Mouse (Mus musculus) heart, embryonic 10.5 days (tissue): ENCODE results near the gene Npdc1. TPM values are rescaled to one million over a fixed set of nuclear protein-coding genes. Genes with fewer than 3 reads are reported as not detected.

ENCODE experiments used
- DNase-seq: peaks from one replicate; pipeline ENCODE4 v3.0.0-alpha.2; 2017; ENCODE audit warnings: low spot score
- H3K27ac ChIP-seq: fragments of 300-500 bp; sonication (generic); 2 replicates; pipeline ENCODE4 v1.5.1; 2016; ENCODE audit warnings: mild to moderate bottlenecking
- H3K27me3 ChIP-seq: fragments of 300-500 bp; sonication (generic); 2 replicates; pipeline ENCODE4 v1.6.1; 2016; ENCODE audit warnings: mild to moderate bottlenecking; ENCODE audit not compliant: poor library complexity, insufficient read depth, severe bottlenecking
- H3K36me3 ChIP-seq: fragments of 300-500 bp; sonication (generic); 2 replicates; pipeline ENCODE4 v1.6.1; 2016; ENCODE audit warnings: mild to moderate bottlenecking, moderate library complexity
- H3K4me1 ChIP-seq: fragments of 300-500 bp; sonication (generic); 2 replicates; pipeline ENCODE4 v1.6.1; 2016; ENCODE audit warnings: mild to moderate bottlenecking
- H3K4me3 ChIP-seq: fragments of 300-500 bp; sonication (generic); 2 replicates; pipeline ENCODE4 v1.5.1; 2016; ENCODE audit warnings: mild to moderate bottlenecking, moderate library complexity
- H3K9me3 ChIP-seq: fragments of 300-500 bp; sonication (generic); 2 replicates; pipeline ENCODE4 v1.6.1; 2016; ENCODE audit warnings: mild to moderate bottlenecking, moderate library complexity
- WGBS: fragments of 180-500 bp; shearing (Covaris S2); methylation state at CpG from one replicate; pipeline ENCODE4 v1.1.7; 2016; 5-methylcytosine and 5-hydroxymethylcytosine counted together
- polyA plus RNA-seq: library from polyadenylated mRNA; unstranded; fragments of >200 nt; fragmentation: Nextera tagmentation; extraction: Ambion mirVana; gene quantifications from 2 replicates; pipeline ENCODE4 v1.2.1, GENCODE M21; 2016

Gene Npdc1
- polyA plus RNA-seq, 1 experiment from 2014 or later: 14.6 TPM

DNA sequence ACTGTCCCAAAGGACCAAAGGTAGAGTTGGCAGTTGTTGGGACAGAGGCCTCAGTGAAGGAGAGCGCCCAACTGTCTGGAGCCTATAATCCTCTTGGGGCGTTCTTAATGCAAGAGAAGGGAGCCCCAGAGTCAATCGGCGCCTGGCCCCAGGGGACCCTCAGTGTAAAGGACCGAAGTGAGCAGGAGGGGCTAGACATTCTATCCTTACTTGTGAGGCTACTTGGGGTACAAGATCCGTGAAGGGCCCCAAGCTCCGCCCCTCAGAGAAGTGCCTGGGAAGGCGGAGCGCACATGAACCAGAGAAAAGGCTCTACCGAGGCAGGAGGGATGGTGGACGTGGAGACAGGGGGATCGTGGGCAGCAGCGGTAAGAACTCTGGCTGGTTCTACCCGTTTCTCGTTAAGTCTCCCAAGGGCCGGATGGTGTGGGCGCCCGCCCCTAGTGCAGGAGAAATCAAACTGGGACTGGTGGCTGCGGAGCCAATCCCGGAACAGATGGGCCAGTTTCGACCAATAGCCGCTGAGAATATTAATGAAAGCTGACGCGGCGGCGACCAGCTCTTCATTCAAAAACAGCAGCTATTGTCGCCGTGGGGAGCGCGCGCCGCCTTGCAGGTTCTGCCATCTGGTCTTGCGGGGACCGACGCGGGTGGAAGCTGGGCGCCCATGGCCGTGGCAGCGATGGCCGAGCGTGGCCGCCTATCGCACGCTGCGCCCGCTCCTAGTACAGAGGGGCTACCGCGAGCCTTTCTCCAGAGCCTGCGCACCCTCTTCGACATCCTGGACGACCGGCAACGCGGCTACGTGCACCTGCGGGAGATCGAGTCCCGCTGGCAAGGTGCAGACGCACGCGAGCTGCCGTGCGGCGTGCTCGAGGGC is 27.1 kb upstream of the Npdc1 start, which contains the start of gene Sapcd2:
Gene Sapcd2 (plus strand): TSS at position 558 of the 880 bp plus-strand sequence.
- Histone ChIP-seq H3K9me3 (no peaks in the 10 kb centered on the region), H3K4me1 (peaks cover 29% of the 10 kb centered on the region), H3K4me3 (peak within 1 kb of the TSS; percentile 87), H3K27me3 (peaks cover 20% of the 10 kb centered on the region; the same call in 1 of the 2 replicates), H3K27ac (peak within 1 kb of the TSS; percentile 90), H3K36me3 (peaks cover 21% of the 10 kb centered on the region)
- DNase-seq: peak; percentile 97
- WGBS: under 1% methylated on average over 65 of the region's 65 CpGs

DNA sequence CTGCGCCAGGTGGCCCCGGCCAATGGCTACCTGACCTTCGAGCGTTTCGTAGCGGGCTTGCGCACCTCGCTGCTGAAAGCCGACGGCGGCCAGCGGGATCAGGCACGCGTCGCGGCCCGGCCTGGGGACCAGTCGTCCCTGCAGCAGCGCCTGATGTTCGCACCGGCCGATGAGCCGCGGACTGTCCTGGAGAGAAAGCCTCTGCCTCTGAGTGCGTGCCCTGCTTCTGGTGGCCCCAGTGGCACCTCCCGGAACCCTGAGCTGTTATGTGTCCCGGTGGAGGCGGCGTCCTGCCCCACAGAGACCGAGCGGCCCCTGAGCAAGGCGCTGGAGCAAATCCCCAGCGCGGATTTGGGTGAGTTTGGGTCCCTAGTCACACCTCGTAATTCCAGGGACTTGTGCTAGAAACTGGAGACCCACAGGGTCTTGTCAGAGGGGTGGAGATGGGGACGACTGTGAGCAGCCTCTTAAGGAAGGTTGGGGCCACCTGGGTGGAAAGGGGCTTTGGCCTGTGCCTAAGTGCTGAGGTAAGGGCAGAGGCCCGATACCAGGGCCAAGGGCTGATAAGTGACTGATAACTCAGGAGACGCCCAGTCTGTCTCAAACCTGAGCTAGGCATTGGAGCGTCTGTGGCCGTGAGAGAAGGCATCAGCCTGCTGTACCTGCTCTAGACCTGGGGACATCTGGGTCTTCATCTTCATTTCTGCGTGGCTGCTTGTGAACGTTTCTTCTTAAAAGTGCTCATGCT is 26.3 kb upstream of the Npdc1 start:
- Histone ChIP-seq H3K9me3 (no peaks in the 10 kb centered on the region), H3K27me3 (peaks cover 20% of the 10 kb centered on the region; the same call in 1 of the 2 replicates), H3K27ac (peak overlapping the region; percentile 90), H3K4me3 (peak overlapping the region; percentile 87), H3K4me1 (peaks cover 29% of the 10 kb centered on the region), H3K36me3 (peaks cover 28% of the 10 kb centered on the region)
- WGBS: 3% methylated on average over 42 of the region's 42 CpGs
- no peak for DNase-seq

- peaks cover 16% of the 10 kb centered on the region; the same call in 1 of the 2 replicates for H3K27me3 ChIP-seq
- no peak for DNase-seq
- H3K4me3 ChIP-seq: peak overlapping the region; percentile 87
- WGBS: 33% methylated on average over 2 of the region's 2 CpGs
- H3K9me3 ChIP-seq: no peaks in the 10 kb centered on the region
- peaks cover 33% of the 10 kb centered on the region for H3K36me3 ChIP-seq
- no peak overlapping the region for H3K27ac ChIP-seq
- peaks cover 29% of the 10 kb centered on the region for H3K4me1 ChIP-seq
Measured at GRCm38 (mm10) chr2:25373431-25373830, 25.7 kb upstream of the Npdc1 start.

GRCm38 (mm10) chr2:25376589-25376988 is 22.6 kb upstream of the Npdc1 start:
- Histone ChIP-seq H3K36me3 (peaks cover 33% of the 10 kb centered on the region), H3K27ac (no peak overlapping the region), H3K9me3 (no peaks in the 10 kb centered on the region), H3K4me1 (peaks cover 28% of the 10 kb centered on the region), H3K27me3 (no peaks in the 10 kb centered on the region), H3K4me3 (no peak overlapping the region)
- 51% methylated on average over 4 of the region's 4 CpGs for WGBS
- DNase-seq: no peak

DNA sequence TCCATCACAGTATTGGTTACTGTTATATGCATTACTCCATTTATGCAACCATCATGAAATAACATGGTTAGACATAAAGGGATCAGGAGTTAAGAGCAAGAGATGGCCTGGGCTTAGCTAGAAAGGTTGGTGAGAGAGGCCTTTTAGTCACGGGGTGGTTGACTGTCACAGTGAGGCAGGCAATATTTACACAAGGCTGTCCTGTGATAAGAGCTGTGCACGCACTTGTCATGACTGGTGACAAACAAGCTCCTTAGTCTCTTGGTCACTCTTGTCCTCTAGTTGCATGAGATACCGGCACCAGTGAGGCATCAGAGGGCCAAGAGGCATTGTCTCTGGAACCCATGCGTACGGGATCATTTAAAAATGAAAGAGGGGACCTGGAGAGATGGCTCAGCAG is 14.7 kb upstream of the Npdc1 start:
- peaks cover 9% of the 10 kb centered on the region; the same call in 1 of the 2 replicates for H3K27me3 ChIP-seq
- no peak for DNase-seq
- H3K9me3 ChIP-seq: no peaks in the 10 kb centered on the region
- H3K4me1 ChIP-seq: no peaks in the 10 kb centered on the region
- H3K27ac ChIP-seq: no peak overlapping the region
- H3K4me3 ChIP-seq: no peak overlapping the region
- WGBS: 57% methylated on average over 5 of the region's 5 CpGs
- H3K36me3 ChIP-seq: no peaks in the 10 kb centered on the region

DNA sequence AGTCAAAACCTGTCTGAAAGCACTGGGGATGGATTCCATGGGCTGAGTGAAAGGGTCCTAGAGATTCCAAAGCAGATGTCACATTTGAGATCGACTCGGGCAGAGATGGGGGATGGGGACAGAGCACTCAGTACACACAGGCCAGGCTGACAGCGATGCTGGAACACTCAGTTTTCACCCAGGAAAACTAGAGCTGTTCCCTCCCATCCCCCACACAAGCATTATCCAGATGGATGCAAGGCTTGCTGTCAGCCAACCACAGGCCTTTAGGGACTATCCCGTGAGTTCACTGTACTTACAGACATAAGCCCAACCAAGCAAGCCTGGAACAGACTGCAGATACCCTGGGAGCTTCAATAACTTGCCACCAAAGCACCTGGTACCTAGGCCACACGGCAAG is 7.9 kb upstream of the Npdc1 start:
- no peaks in the 10 kb centered on the region for H3K36me3 ChIP-seq
- peaks cover 50% of the 10 kb centered on the region for H3K27me3 ChIP-seq
- H3K4me3 ChIP-seq: no peak overlapping the region
- no peak overlapping the region for H3K27ac ChIP-seq
- no peak for DNase-seq
- 72% methylated on average over 5 of the region's 5 CpGs for WGBS
- H3K9me3 ChIP-seq: no peaks in the 10 kb centered on the region
- H3K4me1 ChIP-seq: peaks cover 18% of the 10 kb centered on the region

DNA sequence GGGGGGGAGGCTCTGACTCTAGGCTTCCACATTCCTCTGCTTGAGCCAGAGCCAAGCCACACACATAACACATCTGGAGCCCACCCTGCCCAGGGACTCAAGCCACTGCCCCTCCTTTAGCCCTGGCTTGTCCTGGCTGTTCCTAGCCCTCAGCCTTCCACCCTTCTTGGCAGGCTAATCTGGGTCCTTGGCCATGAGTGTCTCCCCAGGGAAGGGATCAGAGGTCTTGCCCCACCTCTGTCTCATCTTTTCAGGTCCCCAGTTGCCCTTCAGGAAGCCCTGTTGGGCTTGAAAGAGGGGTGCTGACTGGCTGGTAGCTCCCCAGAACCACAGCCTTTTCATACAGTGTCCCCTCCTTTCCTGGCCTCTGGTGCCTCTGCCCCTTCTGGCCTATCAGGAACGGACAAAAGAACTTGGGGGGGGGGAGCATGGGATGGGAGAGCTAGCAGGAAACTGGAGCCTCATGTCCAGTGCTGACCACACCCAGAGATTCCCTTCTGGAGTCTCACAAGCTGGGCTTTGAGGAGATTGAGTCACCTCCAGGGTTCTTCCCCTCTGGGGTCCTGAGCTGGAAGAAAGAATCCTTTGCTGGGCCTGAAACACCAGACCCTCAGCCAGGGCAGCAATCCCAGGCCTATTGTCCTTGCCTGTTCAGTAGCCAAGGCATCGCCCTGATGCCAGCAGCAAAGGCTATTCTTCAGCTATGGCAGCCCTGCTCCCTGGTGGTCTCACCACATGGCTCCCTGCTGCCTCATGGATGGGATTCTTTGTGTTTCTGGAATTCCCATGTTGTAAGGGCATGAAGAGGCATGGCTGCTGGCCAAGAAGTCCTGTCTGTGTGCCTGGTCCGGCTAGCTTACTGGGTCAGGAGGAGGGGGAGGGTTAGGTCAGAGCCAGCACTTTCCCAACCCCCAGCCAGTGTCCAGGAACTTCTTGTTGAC is 4.6 kb upstream of the Npdc1 start:
- H3K4me1 ChIP-seq: peaks cover 21% of the 10 kb centered on the region
- no peak overlapping the region for H3K4me3 ChIP-seq
- no peak for DNase-seq
- H3K27ac ChIP-seq: no peak overlapping the region
- no peaks in the 10 kb centered on the region for H3K36me3 ChIP-seq
- no peaks in the 10 kb centered on the region for H3K9me3 ChIP-seq
- 33% methylated on average over 3 of the region's 3 CpGs for WGBS
- H3K27me3 ChIP-seq: peaks cover 80% of the 10 kb centered on the region

GRCm38 (mm10) chr2:25395721-25396596 is 3.2 kb upstream of the Npdc1 start, which contains the start of gene Entpd2:
Entpd2 (plus strand) TSS chr2:25395874.
- Histone ChIP-seq H3K36me3 (no peaks in the 10 kb centered on the region), H3K27me3 (peaks cover 94% of the 10 kb centered on the region), H3K9me3 (no peaks in the 10 kb centered on the region), H3K4me1 (peaks cover 26% of the 10 kb centered on the region), H3K4me3 (peak within 1 kb of the TSS; percentile 55), H3K27ac (no peak within 1 kb of the TSS)
- DNase-seq: no peak
- WGBS: 1% methylated on average over 57 of the region's 57 CpGs

DNA sequence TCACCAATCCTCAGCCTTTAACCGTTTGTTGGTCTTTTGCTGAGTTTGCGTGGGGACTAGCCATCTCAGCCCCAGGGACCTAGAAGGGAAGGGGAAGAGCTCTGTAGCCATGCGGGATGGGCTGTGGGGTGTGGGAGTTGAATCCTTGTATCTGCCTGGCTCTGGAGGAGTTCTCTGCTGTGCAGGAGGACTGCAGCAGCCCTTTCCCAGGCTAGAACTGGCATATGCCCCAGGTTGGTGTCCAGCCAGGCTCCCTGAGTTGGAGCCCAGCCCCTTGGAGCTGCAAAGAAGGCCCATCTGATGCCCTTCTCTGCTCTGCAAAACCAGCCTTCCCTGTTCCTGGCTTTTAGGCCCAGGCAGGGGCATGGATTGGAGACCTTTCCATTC is 2.6 kb upstream of the Npdc1 start:
- H3K4me1 ChIP-seq: peaks cover 26% of the 10 kb centered on the region
- no peak for DNase-seq
- H3K27ac ChIP-seq: no peak overlapping the region
- H3K27me3 ChIP-seq: peaks cover 97% of the 10 kb centered on the region
- no peaks in the 10 kb centered on the region for H3K9me3 ChIP-seq
- H3K4me3 ChIP-seq: peak overlapping the region; percentile 55
- 25% methylated on average over 3 of the region's 3 CpGs for WGBS
- no peaks in the 10 kb centered on the region for H3K36me3 ChIP-seq

DNA sequence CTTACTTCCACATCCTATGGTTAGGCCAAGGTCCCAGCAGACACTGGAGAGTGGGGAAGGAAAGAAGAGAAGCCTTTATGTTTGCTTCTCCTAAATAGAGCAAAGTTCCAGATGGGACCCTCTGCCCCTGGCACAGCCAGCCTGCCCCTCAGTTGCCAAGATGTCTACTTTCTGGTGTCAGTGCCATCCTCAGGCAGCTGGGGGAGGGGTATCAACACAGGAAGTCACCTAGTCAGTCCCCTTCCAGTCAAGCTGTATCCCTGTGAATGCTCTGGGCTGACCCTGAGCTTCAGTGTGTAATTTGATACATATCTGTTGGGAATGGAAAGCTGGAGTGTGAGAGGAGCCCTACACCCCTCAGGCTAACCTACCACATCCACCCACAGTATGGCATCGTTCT is 2.1 kb upstream of the Npdc1 start:
- no peak for DNase-seq
- H3K9me3 ChIP-seq: no peaks in the 10 kb centered on the region

DNA sequence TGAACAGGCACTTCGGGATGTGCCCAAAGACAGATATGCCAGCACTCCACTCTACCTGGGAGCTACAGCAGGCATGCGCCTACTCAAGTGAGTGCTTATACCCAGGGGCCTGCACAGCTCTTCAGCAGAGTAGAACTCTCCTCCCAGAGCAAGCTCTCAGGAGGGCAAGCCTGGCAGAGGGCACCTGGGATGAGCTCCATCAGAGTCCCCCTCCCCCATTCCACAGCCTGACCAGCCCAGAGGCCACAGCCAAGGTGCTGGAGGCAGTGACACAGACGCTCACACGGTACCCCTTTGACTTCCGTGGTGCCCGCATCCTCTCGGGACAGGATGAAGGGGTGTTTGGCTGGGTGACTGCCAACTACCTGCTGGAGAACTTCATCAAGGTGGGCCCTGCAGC is 1.1 kb upstream of the Npdc1 start:
- 81% methylated on average over 7 of the region's 7 CpGs for WGBS
- Histone ChIP-seq H3K36me3 (no peaks in the 10 kb centered on the region), H3K27ac (no peak overlapping the region), H3K4me1 (peaks cover 33% of the 10 kb centered on the region), H3K9me3 (no peaks in the 10 kb centered on the region), H3K27me3 (peaks cover 100% of the 10 kb centered on the region), H3K4me3 (no peak overlapping the region)
- DNase-seq: no peak

More for the DNA sequence above, 2.1 kb upstream of the Npdc1 start:
- Histone ChIP-seq H3K4me1 (peaks cover 26% of the 10 kb centered on the region), H3K27ac (no peak overlapping the region), H3K4me3 (no peak overlapping the region), H3K36me3 (no peaks in the 10 kb centered on the region), H3K27me3 (peaks cover 98% of the 10 kb centered on the region)
- 44% methylated on average over 1 of the region's 1 CpGs for WGBS
